Mouse (Mus musculus) macrophage (primary cell): ENCODE data around the gene Slc27a2. TPM values are rescaled to one million over a fixed set of nuclear protein-coding genes. Genes with fewer than 3 reads are reported as not detected.
"Not testable (repeated sequence)": the region's sequence is repeated elsewhere in the genome, so short reads cannot be mapped to it uniquely, and the experiment has no call there.

Experiments used
- H3K27ac ChIP-seq: fragments of 350-480 bp; formaldehyde crosslinking; 2 replicates; pipeline ENCODE4 v1.9.0; 2021
- H3K36me3 ChIP-seq: fragments of 350-480 bp; formaldehyde crosslinking; 2 replicates; pipeline ENCODE4 v1.9.0; 2021; ENCODE audit errors: inconsistent target
- H3K4me3 ChIP-seq: fragments of 350-480 bp; formaldehyde crosslinking; 2 replicates; pipeline ENCODE4 v1.9.0; 2021; ENCODE audit errors: inconsistent target
- H3K79me2 ChIP-seq: fragments of 350-480 bp; formaldehyde crosslinking; 2 replicates; pipeline ENCODE4 v1.9.0; 2021; ENCODE audit errors: inconsistent target
- WGBS: methylation state at CpG from one replicate; pipeline ENCODE4 v1.1.7; 2026; ENCODE audit warnings: inconsistent platforms; ENCODE audit not compliant: missing documents; 5-methylcytosine and 5-hydroxymethylcytosine counted together
- polyA plus RNA-seq: library from polyadenylated mRNA; stranded (reverse); fragments of 250-400 nt; gene quantifications from 3 replicates; pipeline ENCODE4 v1.2.4, GENCODE M21; 2018; ENCODE audit warnings: inconsistent platforms
- total RNA-seq, 78 experiments: library from RNA; depleted of rRNA; stranded (reverse); fragments of 250-400 nt; gene quantifications; 1 replicate in 9 of 78; 2 replicates in 24 of 78; 3 replicates in 43 of 78; 4 replicates in 2 of 78; pipeline ENCODE4 v1.2.4; 2018; ENCODE audit warnings: inconsistent platforms in 56 of 78

Slc27a2 gene
- not detected for total RNA-seq (2018; cell fraction: chromatin; rRNA removed)
- total RNA-seq (2018; cell fraction: cytosol; rRNA removed): not detected
- total RNA-seq (2018; cell fraction: nucleus; rRNA removed): not detected
- not detected in 3 replicates for polyA plus RNA-seq

- H3K79me2 ChIP-seq: no peaks in the 10 kb centered on the region
- no peak within 1 kb of the TSS for H3K4me3 ChIP-seq
- no peak within 1 kb of the TSS for H3K27ac ChIP-seq
- H3K36me3 ChIP-seq: no peaks in the 10 kb centered on the region
- 3% methylated on average over 60 of the region's 61 CpGs for WGBS
Measured at GRCm38 (mm10) chr2:126552357-126553290, at the start of gene Slc27a2. TSS of gene Slc27a2 (plus strand) at chr2:126552407.

GRCm38 (mm10) chr2:126505156-126505555 lies 47.1 kb upstream of the Slc27a2 start:
- no peak overlapping the region for H3K27ac ChIP-seq
- no peaks in the 10 kb centered on the region for H3K36me3 ChIP-seq
- WGBS: 63% methylated on average over 1 of the region's 1 CpGs
- no peaks in the 10 kb centered on the region for H3K79me2 ChIP-seq
- H3K4me3 ChIP-seq: no peak overlapping the region

- no peaks in the 10 kb centered on the region for H3K36me3 ChIP-seq
- no peak overlapping the region for H3K27ac ChIP-seq
- no peak overlapping the region for H3K4me3 ChIP-seq
- WGBS: 68% methylated on average over 5 of the region's 5 CpGs
- H3K79me2 ChIP-seq: no peaks in the 10 kb centered on the region
Measured at GRCm38 (mm10) chr2:126507477-126507876, 44.7 kb upstream of the Slc27a2 start.

- Histone ChIP-seq H3K4me3 (no peak overlapping the region), H3K27ac (no peak overlapping the region), H3K79me2 (no peaks in the 10 kb centered on the region), H3K36me3 (no peaks in the 10 kb centered on the region)
- 14% methylated on average over 1 of the region's 1 CpGs for WGBS
Measured at GRCm38 (mm10) chr2:126508228-126508627, 44.0 kb upstream of the Slc27a2 start.

GRCm38 (mm10) chr2:126515069-126515826 lies 37.0 kb upstream of the Slc27a2 start:
- Histone ChIP-seq H3K27ac (no peak overlapping the region), H3K36me3 (no peaks in the 10 kb centered on the region), H3K4me3 (no peak overlapping the region), H3K79me2 (no peaks in the 10 kb centered on the region)
- 20% methylated on average over 6 of the region's 6 CpGs for WGBS

- no peaks in the 10 kb centered on the region for H3K36me3 ChIP-seq
- no peaks in the 10 kb centered on the region for H3K79me2 ChIP-seq
- no peak overlapping the region for H3K27ac ChIP-seq
- 56% methylated on average over 11 of the region's 11 CpGs for WGBS
- H3K4me3 ChIP-seq: no peak overlapping the region
Measured at GRCm38 (mm10) chr2:126519872-126520581, 32.2 kb upstream of the Slc27a2 start.

GRCm38 (mm10) chr2:126520828-126521227 lies 31.4 kb upstream of the Slc27a2 start:
- Histone ChIP-seq H3K27ac (no peak overlapping the region), H3K36me3 (no peaks in the 10 kb centered on the region), H3K4me3 (no peak overlapping the region), H3K79me2 (no peaks in the 10 kb centered on the region)
- 14% methylated on average over 7 of the region's 7 CpGs for WGBS

- Histone ChIP-seq H3K36me3 (no peaks in the 10 kb centered on the region), H3K4me3 (no peak overlapping the region), H3K27ac (no peak overlapping the region), H3K79me2 (no peaks in the 10 kb centered on the region)
- WGBS: 95% methylated on average over 8 of the region's 10 CpGs
Measured at GRCm38 (mm10) chr2:126521471-126521870, 30.7 kb upstream of the Slc27a2 start.

GRCm38 (mm10) chr2:126522056-126522455 lies 30.2 kb upstream of the Slc27a2 start:
- Histone ChIP-seq H3K79me2 (no peaks in the 10 kb centered on the region), H3K4me3 (no peak overlapping the region), H3K27ac (no peak overlapping the region), H3K36me3 (no peaks in the 10 kb centered on the region)
- WGBS: 50% methylated on average over 8 of the region's 8 CpGs

- H3K79me2 ChIP-seq, H3K27ac ChIP-seq, H3K4me3 ChIP-seq, H3K36me3 ChIP-seq: not testable (repeated sequence)
- WGBS: 92% methylated on average over 5 of the region's 5 CpGs
Measured at GRCm38 (mm10) chr2:126523101-126523745, 29.0 kb upstream of the Slc27a2 start.

GRCm38 (mm10) chr2:126524271-126524670 lies 27.9 kb upstream of the Slc27a2 start:
- no peak overlapping the region for H3K27ac ChIP-seq
- H3K36me3 ChIP-seq: no peaks in the 10 kb centered on the region
- WGBS: 82% methylated on average over 2 of the region's 2 CpGs
- H3K79me2 ChIP-seq: no peaks in the 10 kb centered on the region
- no peak overlapping the region for H3K4me3 ChIP-seq

- Histone ChIP-seq H3K27ac (no peak overlapping the region), H3K36me3 (no peaks in the 10 kb centered on the region), H3K79me2 (no peaks in the 10 kb centered on the region), H3K4me3 (no peak overlapping the region)
- 32% methylated on average over 8 of the region's 8 CpGs for WGBS
Measured at GRCm38 (mm10) chr2:126527461-126527860, 24.7 kb upstream of the Slc27a2 start.

- no peak overlapping the region for H3K27ac ChIP-seq
- 17% methylated on average over 3 of the region's 3 CpGs for WGBS
- no peaks in the 10 kb centered on the region for H3K36me3 ChIP-seq
- H3K4me3 ChIP-seq: no peak overlapping the region
- no peaks in the 10 kb centered on the region for H3K79me2 ChIP-seq
Measured at GRCm38 (mm10) chr2:126530581-126530980, 21.6 kb upstream of the Slc27a2 start.

GRCm38 (mm10) chr2:126537654-126538053 lies 14.6 kb upstream of the Slc27a2 start:
- Histone ChIP-seq H3K36me3 (no peaks in the 10 kb centered on the region), H3K4me3 (no peak overlapping the region), H3K79me2 (no peaks in the 10 kb centered on the region), H3K27ac (no peak overlapping the region)
